Mouse (Mus musculus) myocyte (in vitro differentiated cells): ENCODE results near the gene Ppfibp1.

ENCODE experiments used
- CEBPB ChIP-seq: IDR thresholded peaks from 2 replicates; pipeline ENCODE4 v1.6.1; 2011; ENCODE audit warnings: mild to moderate bottlenecking, moderate library complexity; ENCODE audit not compliant: poor library complexity, insufficient read depth, severe bottlenecking
- MYOG ChIP-seq, 3 experiments: IDR thresholded peaks; one replicate each; pipeline ENCODE4 v1.6.1; 2011; ENCODE audit warnings: control low read depth in 2 of 3, low read depth in 2 of 3, mild to moderate bottlenecking in 2 of 3; ENCODE audit not compliant: insufficient read length in 2 of 3, control insufficient read depth in 1 of 3, insufficient read depth in 1 of 3
- POLR2A ChIP-seq: IDR thresholded peaks from one replicate; pipeline ENCODE4 v1.6.1; 2011; ENCODE audit warnings: low read depth, mild to moderate bottlenecking, control low read depth, moderate library complexity; ENCODE audit not compliant: insufficient read length
- POLR2AphosphoS2 ChIP-seq: IDR thresholded peaks from one replicate; pipeline ENCODE4 v1.6.1; 2011; ENCODE audit warnings: low read depth, control low read depth; ENCODE audit not compliant: insufficient read length
- USF1 ChIP-seq: IDR thresholded peaks from one replicate; pipeline ENCODE4 v1.6.1; 2011; ENCODE audit warnings: low read depth, mild to moderate bottlenecking, control low read depth, moderate library complexity

DNA sequence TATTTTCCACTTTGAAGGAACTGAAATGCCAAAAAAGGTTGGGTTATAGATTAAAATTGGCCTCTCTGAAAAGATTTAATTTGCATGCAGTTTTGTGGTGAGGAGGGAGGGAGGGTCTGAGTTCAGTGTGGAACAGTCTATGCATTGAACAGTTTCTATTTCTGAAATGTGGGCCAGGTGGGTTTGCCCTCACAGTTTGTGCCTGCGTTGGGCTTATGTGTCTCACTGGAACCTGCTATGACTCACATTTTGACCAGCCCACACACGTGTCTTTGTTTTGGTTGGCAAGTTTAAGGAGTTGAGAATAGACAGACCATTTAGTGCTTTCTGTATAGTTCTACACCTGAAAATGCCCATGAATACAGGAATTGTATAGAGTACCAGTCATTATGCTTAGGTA lies 5.6 kb downstream of the Ppfibp1 start:
- no peak for TF ChIP-seq USF1
- TF ChIP-seq POLR2A = no peak
- TF ChIP-seq CEBPB = no peak
- TF ChIP-seq MYOG (IDR thresholded peaks at IDR 0.05; ENCODE audit: control insufficient read depth in 1 of 3, insufficient read depth in 1 of 3, insufficient read length in 2 of 3, low read depth in 2 of 3) = no peak
- no peak for TF ChIP-seq POLR2AphosphoS2
